Mouse (Mus musculus): Measurements from ENCODE around the gene Zdhhc13. TPM values are rescaled to one million over a fixed set of nuclear protein-coding genes. Genes with fewer than 3 reads are reported as not detected.

Zdhhc13 gene
- total RNA-seq (2015) = 62.0 and 63.1 TPM in 2 replicates
- 38.5 and 51.3 TPM in 2 replicates for total RNA-seq (2017)

GRCm38 (mm10) chr7:48788851-48789572 is at the start of gene Zdhhc13:
TSS of gene Zdhhc13 (plus strand) at chr7:48789003.
- peak; percentile 84 for ATAC-seq (replicated peaks; ENCODE audit: poor library complexity)

- ATAC-seq (replicated peaks; ENCODE audit: poor library complexity) = peak; percentile 81
Observed at GRCm38 (mm10) chr7:48749298-48750163, 39.3 kb upstream of the Zdhhc13 start.

- peak; percentile 77 for ATAC-seq (replicated peaks; ENCODE audit: poor library complexity)
Observed at GRCm38 (mm10) chr7:48750164-48750809, 38.5 kb upstream of the Zdhhc13 start.

- ATAC-seq (replicated peaks; ENCODE audit: poor library complexity) = no peak
Observed at GRCm38 (mm10) chr7:48751222-48751621, 37.6 kb upstream of the Zdhhc13 start.

- no peak for ATAC-seq (replicated peaks; ENCODE audit: poor library complexity)
Observed at GRCm38 (mm10) chr7:48754415-48754974, 34.3 kb upstream of the Zdhhc13 start.

- no peak for ATAC-seq (replicated peaks; ENCODE audit: poor library complexity)
Observed at GRCm38 (mm10) chr7:48755825-48756224, 33.0 kb upstream of the Zdhhc13 start.

- ATAC-seq (replicated peaks; ENCODE audit: poor library complexity) = 0 out of 2 replicates have a peak, but pooled peaks have one; percentile 40
Observed at GRCm38 (mm10) chr7:48756306-48756931, 32.4 kb upstream of the Zdhhc13 start.

GRCm38 (mm10) chr7:48758083-48758482 is 30.7 kb upstream of the Zdhhc13 start:
- ATAC-seq (replicated peaks; ENCODE audit: poor library complexity) = peak; percentile 58

GRCm38 (mm10) chr7:48760789-48761188 is 28.0 kb upstream of the Zdhhc13 start:
- peak; percentile 30; the same call in 1 of the 2 replicates for ATAC-seq (replicated peaks; ENCODE audit: poor library complexity)

- no peak for ATAC-seq (replicated peaks; ENCODE audit: poor library complexity)
Observed at GRCm38 (mm10) chr7:48762289-48762688, 26.5 kb upstream of the Zdhhc13 start.

GRCm38 (mm10) chr7:48762721-48763120 is 26.1 kb upstream of the Zdhhc13 start:
- no peak for ATAC-seq (replicated peaks; ENCODE audit: poor library complexity)

- ATAC-seq (replicated peaks; ENCODE audit: poor library complexity) = no peak
Observed at GRCm38 (mm10) chr7:48765959-48766358, 22.8 kb upstream of the Zdhhc13 start.

GRCm38 (mm10) chr7:48769721-48770120 is 19.1 kb upstream of the Zdhhc13 start:
- ATAC-seq (replicated peaks; ENCODE audit: poor library complexity) = no peak

GRCm38 (mm10) chr7:48772060-48772734 is 16.6 kb upstream of the Zdhhc13 start:
- ATAC-seq (replicated peaks; ENCODE audit: poor library complexity) = no peak

GRCm38 (mm10) chr7:48773333-48773732 is 15.5 kb upstream of the Zdhhc13 start:
- no peak for ATAC-seq (replicated peaks; ENCODE audit: poor library complexity)

GRCm38 (mm10) chr7:48774633-48775032 is 14.2 kb upstream of the Zdhhc13 start:
- no peak for ATAC-seq (replicated peaks; ENCODE audit: poor library complexity)

- ATAC-seq (replicated peaks; ENCODE audit: poor library complexity) = peak; percentile 57
Observed at GRCm38 (mm10) chr7:48775436-48775835, 13.4 kb upstream of the Zdhhc13 start.

GRCm38 (mm10) chr7:48777721-48778504 is 10.9 kb upstream of the Zdhhc13 start:
- 0 out of 2 replicates have a peak, but pooled peaks have one; percentile 25 for ATAC-seq (replicated peaks; ENCODE audit: poor library complexity)

- no peak for ATAC-seq (replicated peaks; ENCODE audit: poor library complexity)
Observed at GRCm38 (mm10) chr7:48779110-48779509, 9.7 kb upstream of the Zdhhc13 start.
